Mouse (Mus musculus) intestine, embryonic 14.5 days (tissue): ENCODE results near the gene Tmco4. TPM values are rescaled to one million over a fixed set of nuclear protein-coding genes. Genes with fewer than 3 reads are reported as not detected.
"Not testable (repeated sequence)": the region's sequence is repeated elsewhere in the genome, so short reads cannot be mapped to it uniquely, and the experiment has no call there.

ENCODE experiments used
- ATAC-seq: fragments of 200-750 bp; cut with Nextera tagmentation; replicated peaks from 2 replicates; pipeline ENCODE4 v1.8.0; 2017; ENCODE audit warnings: low read depth, moderate number of reproducible peaks, moderate TSS enrichment, moderate library complexity; ENCODE audit not compliant: low FRiP score, low TSS enrichment
- DNase-seq: peaks from one replicate; pipeline ENCODE4 v3.0.0-alpha.2; 2018; ENCODE audit warnings: low spot score
- H3K27ac ChIP-seq: fragments of 300-500 bp; sonication (generic); 2 replicates; pipeline ENCODE4 v1.5.1; 2014; ENCODE audit warnings: low read depth, mild to moderate bottlenecking, control low read depth
- H3K27me3 ChIP-seq: fragments of 300-500 bp; sonication (generic); replicated peaks from 2 replicates; pipeline ENCODE4 v1.6.1; 2014; ENCODE audit warnings: low read length, control low read depth; ENCODE audit not compliant: control insufficient read depth, insufficient read depth
- H3K36me3 ChIP-seq: fragments of 300-500 bp; sonication (generic); 2 replicates; pipeline ENCODE4 v1.6.1; 2014; ENCODE audit warnings: low read length, control low read depth; ENCODE audit not compliant: control insufficient read depth, insufficient read depth
- H3K4me1 ChIP-seq: fragments of 300-500 bp; sonication (generic); replicated peaks from 2 replicates; pipeline ENCODE4 v1.6.1; 2014; ENCODE audit warnings: low read length, control low read depth, mixed read lengths; ENCODE audit not compliant: control insufficient read depth, insufficient read depth
- H3K4me2 ChIP-seq: fragments of 300-500 bp; sonication (generic); 2 replicates; pipeline ENCODE4 v1.6.1; 2014; ENCODE audit warnings: low read length
- H3K4me3 ChIP-seq: fragments of 300-500 bp; sonication (generic); 2 replicates; pipeline ENCODE4 v1.5.1; 2014; ENCODE audit warnings: low read depth, low read length, control low read depth, mixed read lengths
- H3K9ac ChIP-seq: fragments of 300-500 bp; sonication (generic); 2 replicates; pipeline ENCODE4 v1.6.1; 2014; ENCODE audit warnings: mild to moderate bottlenecking, low read length
- H3K9me3 ChIP-seq: fragments of 300-500 bp; sonication (generic); 2 replicates; pipeline ENCODE4 v1.6.1; 2016; ENCODE audit warnings: low read length, control low read depth; ENCODE audit not compliant: control insufficient read depth
- WGBS: fragments of 180-500 bp; shearing (Covaris S2); extraction: QIAGEN DNeasy Blood & Tissue Kit; methylation state at CpG from one replicate; pipeline ENCODE4 v1.1.7; 2014; 5-methylcytosine and 5-hydroxymethylcytosine counted together
- polyA plus RNA-seq: library from polyadenylated mRNA; unstranded; fragments of >200 nt; fragmentation: Nextera tagmentation; extraction: Ambion mirVana; gene quantifications from 2 replicates; pipeline ENCODE4 v1.2.1, GENCODE M21; 2014

Gene Tmco4
- polyA plus RNA-seq, 1 experiment from 2014 or later = 10.0 TPM

DNA sequence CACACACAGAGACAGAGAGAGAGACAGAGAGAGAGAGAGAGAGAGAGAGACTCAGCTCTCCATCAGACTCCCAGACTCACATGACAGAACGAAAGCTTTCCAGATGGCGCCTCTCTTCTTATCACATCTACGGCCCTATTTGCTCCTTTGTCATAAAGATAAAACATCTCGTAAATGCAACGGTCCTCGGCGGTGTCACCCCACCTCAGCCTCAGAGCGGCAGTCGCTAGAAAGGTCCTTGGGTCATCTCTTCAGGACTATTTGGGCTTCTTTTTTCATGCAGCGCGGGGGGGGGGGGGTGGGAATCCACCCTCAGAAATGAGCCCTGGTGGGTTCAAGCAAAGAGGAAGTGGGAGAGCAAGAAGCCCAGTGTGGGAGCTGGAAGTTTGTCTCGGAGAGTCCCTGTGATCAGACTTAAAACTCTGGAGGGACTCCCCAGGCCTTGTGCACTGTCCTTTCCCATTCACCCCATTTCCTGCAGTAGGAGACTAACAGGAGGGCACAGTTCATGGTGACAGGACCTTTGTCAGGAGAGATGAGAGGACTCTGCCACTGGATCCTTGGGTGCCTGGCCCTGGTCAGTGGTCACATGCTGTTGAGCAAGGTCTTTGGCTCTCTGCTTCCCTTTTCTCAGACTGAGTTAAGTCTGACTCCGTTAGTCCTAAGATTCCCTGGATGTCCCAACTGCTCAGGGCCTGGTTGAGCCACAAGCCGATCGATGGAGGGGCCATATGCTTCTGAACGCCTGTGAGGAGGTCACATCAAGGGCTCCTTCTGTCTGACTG is 3.7 kb upstream of the Tmco4 start:
- Histone ChIP-seq H3K9ac (0 out of 2 replicates have a peak overlapping the region, but pooled peaks have one; percentile 8), H3K4me2 (peak overlapping the region; percentile 41), H3K27me3 (no peaks in the 10 kb centered on the region), H3K4me1 (peaks cover 17% of the 10 kb centered on the region), H3K4me3 (peak overlapping the region; percentile 33; the same call in 1 of the 2 replicates), H3K27ac (peak overlapping the region; percentile 54; the same call in 1 of the 2 replicates), H3K36me3 (no peaks in the 10 kb centered on the region), H3K9me3 (no peaks in the 10 kb centered on the region)
- DNase-seq (no peak), ATAC-seq (no peak)
- 52% methylated on average over 16 of the region's 16 CpGs for WGBS

DNA sequence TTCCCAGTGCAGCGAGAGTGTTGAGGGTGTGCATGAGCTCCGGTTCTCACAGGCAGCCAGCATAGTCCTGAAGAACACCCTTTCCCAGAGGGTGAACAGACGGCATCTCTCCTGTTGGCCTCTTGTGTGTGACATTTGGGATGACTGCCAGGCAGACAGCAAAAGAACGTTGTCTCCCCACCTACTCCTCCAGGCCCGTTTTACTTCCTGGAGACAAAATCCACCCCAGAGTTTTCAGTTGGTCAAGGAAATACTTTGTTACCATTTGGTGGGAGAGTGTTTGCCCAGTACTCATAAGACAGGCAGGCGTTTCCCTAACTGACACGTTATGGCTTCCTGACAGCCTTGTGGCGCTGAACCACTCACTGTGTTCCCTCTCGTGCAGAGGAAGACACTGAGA is 3.0 kb upstream of the Tmco4 start:
- Histone ChIP-seq H3K27me3 (no peaks in the 10 kb centered on the region), H3K4me3 (0 out of 2 replicates have a peak overlapping the region, but pooled peaks have one; percentile 33), H3K36me3 (no peaks in the 10 kb centered on the region), H3K9ac (no peak overlapping the region), H3K4me1 (peaks cover 17% of the 10 kb centered on the region), H3K4me2 (peak overlapping the region; percentile 41), H3K9me3 (no peaks in the 10 kb centered on the region), H3K27ac (0 out of 2 replicates have a peak overlapping the region, but pooled peaks have one; percentile 54)
- WGBS = 33% methylated on average over 9 of the region's 9 CpGs
- DNase-seq (no peak), ATAC-seq (no peak)

DNA sequence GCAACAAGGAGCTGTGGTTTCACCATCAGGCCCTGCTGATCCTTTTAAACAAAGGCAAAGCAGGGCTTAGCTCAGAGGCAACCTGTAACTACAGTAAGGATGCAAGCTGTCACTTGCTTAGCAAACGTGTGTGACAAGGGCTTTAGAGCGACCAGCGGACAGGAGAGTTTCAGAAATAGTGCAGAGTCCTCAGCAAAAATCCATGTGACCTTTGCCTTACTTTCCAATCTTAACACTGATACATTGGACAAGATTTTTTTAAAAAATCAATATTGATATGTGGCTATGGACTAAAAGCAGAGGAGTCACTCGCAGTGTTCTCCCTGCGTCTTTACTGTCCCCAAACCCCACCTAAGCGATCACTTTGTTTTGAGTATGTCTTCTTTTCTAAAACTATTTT is 1.3 kb upstream of the Tmco4 start:
- 89% methylated on average over 6 of the region's 6 CpGs for WGBS
- Histone ChIP-seq H3K9ac (no peak overlapping the region), H3K4me3 (no peak overlapping the region), H3K27ac (no peak overlapping the region), H3K4me1 (peaks cover 17% of the 10 kb centered on the region), H3K9me3 (no peaks in the 10 kb centered on the region), H3K36me3 (no peaks in the 10 kb centered on the region), H3K4me2 (no peak overlapping the region), H3K27me3 (no peaks in the 10 kb centered on the region)
- ATAC-seq = no peak
- DNase-seq = no peak

DNA sequence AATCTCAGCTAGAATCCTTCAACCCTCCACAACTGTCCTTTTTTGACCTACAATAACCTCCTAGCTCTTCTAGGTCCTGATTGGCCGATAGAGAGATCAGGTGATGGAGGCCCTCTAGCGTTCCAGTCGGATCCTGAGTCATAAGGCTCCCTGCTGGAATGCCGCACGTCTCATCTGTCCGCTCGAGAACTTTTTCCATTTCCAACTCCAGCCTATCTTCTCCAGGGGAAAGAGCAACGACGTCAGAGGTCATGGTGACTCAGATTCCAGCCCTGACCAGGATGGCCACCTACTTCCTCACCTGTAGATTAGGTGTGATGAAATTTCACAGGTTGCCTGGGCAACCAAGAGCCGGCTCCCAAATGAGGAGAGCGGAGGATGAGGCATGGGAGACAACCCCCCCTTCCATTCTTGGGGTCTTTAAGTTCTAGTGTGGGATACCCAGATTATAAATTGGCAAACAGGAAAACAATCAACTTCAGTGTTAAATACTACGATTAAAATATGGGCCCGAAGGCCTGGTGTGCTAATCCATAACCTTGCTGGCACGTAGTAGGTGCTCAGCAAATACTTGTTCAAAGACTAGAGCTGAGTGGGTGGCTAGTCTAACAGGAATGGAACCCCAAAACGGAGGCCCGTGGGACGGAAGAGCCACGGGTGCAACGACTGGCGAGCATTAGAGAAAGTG is 405 bp upstream of the Tmco4 start:
- Histone ChIP-seq H3K36me3 (no peaks in the 10 kb centered on the region), H3K4me1 (peaks cover 17% of the 10 kb centered on the region), H3K9me3 (no peaks in the 10 kb centered on the region), H3K4me2 (peak overlapping the region; percentile 97), H3K27ac (peak overlapping the region; percentile 84), H3K4me3 (peak overlapping the region; percentile 59), H3K27me3 (no peaks in the 10 kb centered on the region), H3K9ac (peak overlapping the region; percentile 78)
- peak; percentile 74 for DNase-seq
- peak; percentile 66 for ATAC-seq
- WGBS = 17% methylated on average over 20 of the region's 20 CpGs

DNA sequence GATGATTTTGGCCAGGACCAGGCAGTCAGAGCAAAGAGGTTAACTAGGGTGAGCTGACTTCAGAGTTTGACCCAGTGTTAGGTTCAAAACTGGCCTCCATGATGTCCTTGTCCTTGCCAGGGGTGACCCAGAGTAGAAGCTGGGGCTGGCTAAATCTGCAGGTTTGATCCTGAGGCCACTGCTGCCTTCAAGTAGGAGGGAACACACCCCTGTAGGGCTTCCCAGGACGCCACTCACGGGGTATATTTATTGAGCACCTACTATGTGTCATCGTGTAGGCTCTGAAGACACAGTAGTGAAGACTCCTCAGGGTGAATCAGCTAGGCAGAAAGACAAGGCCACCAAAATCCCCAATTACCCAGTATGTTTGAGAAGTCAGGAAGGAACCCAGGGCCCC is 1.0 kb downstream of the Tmco4 start:
- H3K4me1 ChIP-seq = peaks cover 17% of the 10 kb centered on the region
- peak overlapping the region; percentile 84; the same call in 1 of the 2 replicates for H3K27ac ChIP-seq
- no peaks in the 10 kb centered on the region for H3K9me3 ChIP-seq
- DNase-seq (no peak), ATAC-seq (no peak)
- H3K4me3 ChIP-seq = peak overlapping the region; percentile 59
- no peaks in the 10 kb centered on the region for H3K27me3 ChIP-seq
- peak overlapping the region; percentile 97 for H3K4me2 ChIP-seq
- H3K9ac ChIP-seq = peak overlapping the region; percentile 78
- 53% methylated on average over 3 of the region's 3 CpGs for WGBS
- H3K36me3 ChIP-seq = no peaks in the 10 kb centered on the region

DNA sequence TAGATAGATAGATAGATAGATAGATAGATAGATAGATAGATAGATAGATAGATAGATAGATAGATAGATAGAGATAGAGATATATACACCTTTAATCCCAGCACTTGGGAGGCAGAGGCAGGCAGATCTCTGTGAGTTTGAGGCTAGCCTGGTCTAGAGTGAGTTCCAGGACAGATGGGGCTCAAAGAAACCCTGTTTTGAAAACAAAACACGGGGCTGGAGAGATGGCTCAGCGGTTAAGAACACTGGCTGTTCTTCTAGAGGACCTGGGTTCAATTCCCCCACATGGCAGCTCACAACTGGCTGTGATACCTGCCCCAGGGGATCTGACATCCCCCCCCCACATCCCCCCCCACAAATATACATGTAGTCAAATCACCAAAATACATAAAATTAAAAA is 1.9 kb downstream of the Tmco4 start:
- H3K4me3 ChIP-seq, H3K36me3 ChIP-seq, DNase-seq, H3K27me3 ChIP-seq, ATAC-seq, H3K4me2 ChIP-seq, H3K27ac ChIP-seq, H3K9me3 ChIP-seq, H3K9ac ChIP-seq: not testable (repeated sequence)
- H3K4me1 ChIP-seq = peaks cover 17% of the 10 kb centered on the region
- WGBS = 82% methylated on average over 2 of the region's 2 CpGs

DNA sequence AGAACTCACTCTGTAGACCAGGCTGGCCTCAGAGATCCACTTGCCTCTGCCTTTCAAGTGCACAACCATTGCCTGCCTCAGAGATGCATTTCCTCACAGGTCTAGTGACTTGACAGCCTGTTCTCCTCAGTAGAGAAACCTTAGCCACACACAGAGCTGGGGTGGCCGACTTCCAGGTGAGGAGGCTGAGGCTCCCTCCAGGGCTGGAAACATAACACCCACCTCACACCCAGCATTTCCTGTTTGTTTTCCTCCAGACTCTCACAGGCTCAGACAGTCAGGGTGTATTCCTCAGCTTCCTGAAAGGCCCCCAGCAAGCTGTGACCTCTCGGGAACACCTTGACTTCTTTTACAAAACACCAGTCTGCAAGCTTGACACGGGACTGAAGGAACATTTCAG is 2.5 kb downstream of the Tmco4 start:
- 45% methylated on average over 3 of the region's 3 CpGs for WGBS
- no peaks in the 10 kb centered on the region for H3K36me3 ChIP-seq
- H3K27ac ChIP-seq = no peak overlapping the region
- H3K27me3 ChIP-seq = no peaks in the 10 kb centered on the region
- H3K9me3 ChIP-seq = no peaks in the 10 kb centered on the region
- peaks cover 17% of the 10 kb centered on the region for H3K4me1 ChIP-seq
- DNase-seq = no peak
- no peak overlapping the region for H3K4me3 ChIP-seq
- H3K9ac ChIP-seq = no peak overlapping the region
- ATAC-seq = no peak
- no peak overlapping the region for H3K4me2 ChIP-seq

DNA sequence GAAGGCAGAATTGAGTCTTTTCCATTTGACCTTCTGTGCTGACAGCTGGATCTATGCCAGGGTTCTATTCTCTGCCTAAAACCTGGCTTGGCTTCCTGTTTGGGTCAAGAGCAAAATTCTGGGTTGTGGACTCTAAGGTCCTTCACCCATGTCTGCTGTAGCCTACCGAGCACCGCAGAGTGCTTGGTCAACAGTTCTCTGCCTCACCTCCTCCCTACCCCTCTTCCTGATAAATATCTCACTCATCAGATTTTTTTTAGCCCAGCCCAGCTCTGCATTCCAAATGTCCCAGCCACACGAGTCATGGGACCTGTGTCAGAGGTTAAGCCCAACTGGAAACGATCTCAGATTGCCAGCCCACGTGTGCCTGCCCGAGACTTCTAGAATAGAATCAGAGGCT is 3.4 kb downstream of the Tmco4 start:
- 56% methylated on average over 6 of the region's 6 CpGs for WGBS
- no peak for DNase-seq

More for the DNA sequence above, 3.4 kb downstream of the Tmco4 start:
- Histone ChIP-seq H3K27ac (no peak overlapping the region), H3K4me1 (peaks cover 15% of the 10 kb centered on the region), H3K27me3 (no peaks in the 10 kb centered on the region), H3K36me3 (no peaks in the 10 kb centered on the region), H3K4me2 (no peak overlapping the region), H3K9me3 (no peaks in the 10 kb centered on the region), H3K4me3 (no peak overlapping the region), H3K9ac (no peak overlapping the region)
- no peak for ATAC-seq
